Mouse (Mus musculus) forebrain, embryonic 10.5 days (tissue): ENCODE measurements at regions not wholly inside any gene's neighbourhood (a gene's known extent, or its start where the extent isn't known, plus 50 kb on each side); places are given as distances from the start of the nearest gene placed in this dataset.
"Not testable (repeated sequence)": the region's sequence is repeated elsewhere in the genome, so short reads cannot be mapped to it uniquely, and the experiment has no call there.

Experiments
- DNase-seq: peaks from one replicate; pipeline ENCODE4 v3.0.0-alpha.2; 2017; ENCODE audit warnings: low spot score; ENCODE audit errors: extremely low spot score
- H3K27ac ChIP-seq: fragments of 300-500 bp; sonication (generic); 2 replicates; pipeline ENCODE4 v1.5.1; 2016; ENCODE audit warnings: mild to moderate bottlenecking
- H3K27me3 ChIP-seq: fragments of 300-500 bp; sonication (generic); 2 replicates; pipeline ENCODE4 v1.6.1; 2016; ENCODE audit warnings: mild to moderate bottlenecking; ENCODE audit not compliant: poor library complexity, severe bottlenecking
- H3K36me3 ChIP-seq: fragments of 300-500 bp; sonication (generic); replicated peaks from 2 replicates; pipeline ENCODE4 v1.6.1; 2016; ENCODE audit warnings: mild to moderate bottlenecking, moderate library complexity
- H3K4me1 ChIP-seq: fragments of 300-500 bp; sonication (generic); 2 replicates; pipeline ENCODE4 v1.6.1; 2016
- H3K4me3 ChIP-seq: fragments of 300-500 bp; sonication (generic); 2 replicates; pipeline ENCODE4 v1.5.1; 2016; ENCODE audit warnings: mild to moderate bottlenecking, moderate library complexity
- H3K9me3 ChIP-seq: fragments of 300-500 bp; sonication (generic); 2 replicates; pipeline ENCODE4 v1.6.1; 2016; ENCODE audit warnings: mild to moderate bottlenecking, moderate library complexity
- WGBS: fragments of 180-500 bp; shearing (Covaris S2); methylation state at CpG from one replicate; pipeline ENCODE4 v1.1.7; 2016; 5-methylcytosine and 5-hydroxymethylcytosine counted together

GRCm38 (mm10) chr13:60479862-60480730 is 121.7 kb upstream of the Dapk1 start:
- Histone ChIP-seq H3K4me3 (peak overlapping the region; percentile 42), H3K27me3 (peaks cover 43% of the 10 kb centered on the region), H3K27ac (peak overlapping the region; percentile 74; the same call in 1 of the 2 replicates), H3K36me3 (no peaks in the 10 kb centered on the region), H3K4me1 (peaks cover 32% of the 10 kb centered on the region), H3K9me3 (peaks cover 11% of the 10 kb centered on the region; the same call in 1 of the 2 replicates)
- WGBS, result 15% methylated on average over 13 of the region's 13 CpGs
- no peak for DNase-seq

GRCm38 (mm10) chr13:60480731-60481431 is 120.9 kb upstream of the Dapk1 start:
- H3K36me3 ChIP-seq, result no peaks in the 10 kb centered on the region
- 6% methylated on average over 21 of the region's 21 CpGs for WGBS
- peaks cover 28% of the 10 kb centered on the region for H3K4me1 ChIP-seq
- H3K27me3 ChIP-seq, result peaks cover 43% of the 10 kb centered on the region
- DNase-seq, result peak; percentile 31
- H3K4me3 ChIP-seq, result peak overlapping the region; percentile 39
- H3K9me3 ChIP-seq, result peaks cover 11% of the 10 kb centered on the region; the same call in 1 of the 2 replicates
- H3K27ac ChIP-seq, result peak overlapping the region; percentile 74

DNA sequence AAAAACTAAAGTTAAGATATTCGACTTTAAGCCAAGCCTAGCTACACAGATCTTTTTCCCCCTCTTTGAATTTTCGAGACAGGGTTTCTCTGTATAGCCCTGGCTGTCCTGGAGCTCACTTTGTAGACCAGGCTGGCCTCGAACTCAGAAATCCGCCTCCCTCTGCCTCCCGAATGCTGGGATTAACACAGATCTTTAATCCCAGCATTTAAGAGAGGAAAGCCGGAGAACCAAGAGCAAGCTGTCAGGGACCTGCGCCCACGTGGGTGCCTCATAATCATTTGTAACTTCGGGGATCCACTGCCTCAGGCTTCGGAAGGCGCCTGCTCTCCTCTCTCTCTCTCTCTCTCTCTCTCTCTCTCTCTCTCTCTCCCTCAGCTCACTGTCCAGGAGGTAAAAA is 120.3 kb upstream of the Dapk1 start:
- not testable (repeated sequence) for H3K4me3 ChIP-seq, DNase-seq, H3K36me3 ChIP-seq
- 74% methylated on average over 11 of the region's 11 CpGs for WGBS
- peaks cover 26% of the 10 kb centered on the region for H3K4me1 ChIP-seq
- peaks cover 38% of the 10 kb centered on the region for H3K27me3 ChIP-seq
- H3K9me3 ChIP-seq, result peaks cover 11% of the 10 kb centered on the region; the same call in 1 of the 2 replicates
- H3K27ac ChIP-seq, result peak overlapping the region; percentile 74; the same call in 1 of the 2 replicates

DNA sequence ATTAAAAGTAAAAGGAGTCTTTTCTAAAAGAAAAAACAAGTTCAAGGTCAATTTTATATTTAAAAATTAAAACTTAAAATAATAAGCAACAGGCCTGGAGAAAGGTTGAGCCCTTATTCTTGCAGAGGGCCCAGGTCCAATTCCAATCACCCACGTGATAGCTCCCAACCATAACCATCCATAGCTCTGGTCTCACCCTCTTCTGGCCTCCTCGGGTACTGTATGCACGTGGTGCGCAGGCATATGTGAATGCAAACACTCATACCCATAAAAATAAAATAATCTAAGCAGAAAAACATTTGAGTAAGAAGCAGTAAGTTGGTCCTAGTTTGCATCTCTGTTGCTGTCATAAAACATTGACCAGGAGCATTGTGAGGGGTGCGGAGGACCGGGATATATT is 119.8 kb upstream of the Dapk1 start:
- no peak overlapping the region for H3K4me3 ChIP-seq
- H3K27ac ChIP-seq, result no peak overlapping the region
- DNase-seq, result no peak
- H3K4me1 ChIP-seq, result peaks cover 26% of the 10 kb centered on the region
- H3K27me3 ChIP-seq, result peaks cover 36% of the 10 kb centered on the region
- no peaks in the 10 kb centered on the region for H3K36me3 ChIP-seq
- 95% methylated on average over 6 of the region's 6 CpGs for WGBS
- H3K9me3 ChIP-seq, result peaks cover 12% of the 10 kb centered on the region

- no peak for DNase-seq
- 88% methylated on average over 2 of the region's 2 CpGs for WGBS
- Histone ChIP-seq H3K4me3 (no peak overlapping the region), H3K27ac (no peak overlapping the region), H3K27me3 (peaks cover 8% of the 10 kb centered on the region), H3K36me3 (no peaks in the 10 kb centered on the region), H3K4me1 (peaks cover 13% of the 10 kb centered on the region), H3K9me3 (peaks cover 16% of the 10 kb centered on the region)
Measured at GRCm38 (mm10) chr13:60486105-60486504, 115.6 kb upstream of the Dapk1 start.

- H3K9me3 ChIP-seq, result peaks cover 16% of the 10 kb centered on the region
- 0 out of 2 replicates have a peak, but pooled peaks cover under 1% of the 10 kb centered on the region for H3K27me3 ChIP-seq
- no peak overlapping the region for H3K4me3 ChIP-seq
- WGBS, result 95% methylated on average over 5 of the region's 5 CpGs
- H3K4me1 ChIP-seq, result peaks cover 8% of the 10 kb centered on the region
- H3K27ac ChIP-seq, result no peak overlapping the region
- no peaks in the 10 kb centered on the region for H3K36me3 ChIP-seq
- DNase-seq, result no peak
Measured at GRCm38 (mm10) chr13:60486871-60487270, 114.9 kb upstream of the Dapk1 start.

GRCm38 (mm10) chr13:60488131-60488883 is 113.4 kb upstream of the Dapk1 start:
- Histone ChIP-seq H3K4me3 (no peak overlapping the region), H3K27me3 (no peaks in the 10 kb centered on the region), H3K4me1 (peaks cover 8% of the 10 kb centered on the region), H3K9me3 (peaks cover 16% of the 10 kb centered on the region), H3K36me3 (no peaks in the 10 kb centered on the region), H3K27ac (peak overlapping the region; percentile 52; the same call in 1 of the 2 replicates)
- 82% methylated on average over 13 of the region's 13 CpGs for WGBS
- DNase-seq, result no peak

DNA sequence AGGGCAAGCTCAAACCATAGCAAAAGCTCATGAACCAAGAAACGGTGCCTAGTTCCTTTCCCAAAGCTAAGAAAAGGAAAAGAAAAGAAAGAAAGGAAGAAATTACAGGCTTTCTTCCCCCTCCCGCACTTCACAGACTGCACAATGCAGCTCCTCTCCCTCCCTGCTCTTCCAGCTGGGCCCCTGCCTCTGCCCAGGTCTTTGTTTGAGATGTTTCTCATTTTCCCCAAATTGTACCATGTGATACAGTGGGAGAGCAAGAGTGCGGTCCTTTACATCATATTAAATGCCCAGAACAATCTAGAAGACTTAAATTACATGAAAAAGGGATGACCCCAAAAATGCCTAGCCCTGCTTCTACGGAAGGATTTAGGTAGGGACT is 112.9 kb upstream of the Dapk1 start:
- Histone ChIP-seq H3K27ac (peak overlapping the region; percentile 52; the same call in 1 of the 2 replicates), H3K27me3 (no peaks in the 10 kb centered on the region), H3K9me3 (peaks cover 15% of the 10 kb centered on the region), H3K4me3 (no peak overlapping the region), H3K36me3 (no peaks in the 10 kb centered on the region), H3K4me1 (peaks cover 8% of the 10 kb centered on the region)
- no peak for DNase-seq
- 76% methylated on average over 4 of the region's 4 CpGs for WGBS

DNA sequence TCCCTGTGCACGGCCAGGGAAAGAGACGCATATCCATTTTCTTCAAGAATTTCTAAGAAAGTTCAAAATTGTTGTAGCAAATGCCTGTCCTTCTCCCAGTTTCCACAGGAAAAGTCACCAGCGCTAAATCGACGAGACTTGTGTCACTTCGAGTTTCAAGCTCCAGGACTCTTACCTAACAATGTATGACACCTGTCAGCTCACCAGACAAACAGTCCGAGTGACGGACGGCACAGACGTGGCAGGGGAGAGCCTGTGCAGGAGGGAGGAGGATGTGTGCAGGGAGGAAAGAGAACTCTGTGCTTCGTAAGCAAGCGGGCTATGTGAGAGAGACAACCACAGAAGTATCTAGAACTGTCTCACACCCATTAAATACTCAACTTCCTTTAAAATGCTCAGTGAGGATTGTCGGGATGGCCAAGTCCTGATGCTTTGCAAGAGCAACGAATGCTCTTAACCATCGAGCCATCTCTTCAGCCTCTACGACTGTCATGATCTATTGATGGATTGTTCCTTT is 109.7 kb upstream of the Dapk1 start:
- H3K4me1 ChIP-seq, result peaks cover 9% of the 10 kb centered on the region
- H3K36me3 ChIP-seq, result no peaks in the 10 kb centered on the region
- H3K4me3 ChIP-seq, result no peak overlapping the region
- no peak for DNase-seq
- no peaks in the 10 kb centered on the region for H3K27me3 ChIP-seq
- 92% methylated on average over 16 of the region's 16 CpGs for WGBS
- peaks cover 3% of the 10 kb centered on the region for H3K9me3 ChIP-seq
- no peak overlapping the region for H3K27ac ChIP-seq

DNA sequence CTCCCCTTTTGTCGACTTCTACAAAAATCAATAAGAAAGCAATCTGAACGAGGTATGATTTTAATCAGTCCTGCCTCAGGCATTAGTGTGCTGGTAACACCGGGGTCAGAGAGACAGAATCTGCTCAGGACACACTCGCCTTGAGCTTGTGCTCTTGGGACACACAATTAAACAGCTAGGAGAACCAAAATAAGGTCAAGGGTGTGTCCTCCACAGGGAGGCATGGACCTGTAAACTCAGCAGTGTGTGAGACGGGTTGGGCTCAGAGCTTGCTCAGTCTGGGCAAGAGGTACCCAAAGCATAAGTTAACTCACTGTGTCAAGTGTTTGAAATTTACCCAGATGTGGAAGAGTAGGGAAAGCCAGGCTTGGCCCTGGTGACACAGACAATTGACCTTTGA is 107.9 kb upstream of the Dapk1 start:
- no peak for DNase-seq
- no peak overlapping the region for H3K4me3 ChIP-seq
- H3K36me3 ChIP-seq, result no peaks in the 10 kb centered on the region
- H3K27ac ChIP-seq, result no peak overlapping the region
- H3K9me3 ChIP-seq, result peaks cover under 1% of the 10 kb centered on the region; the same call in 1 of the 2 replicates
- no peaks in the 10 kb centered on the region for H3K27me3 ChIP-seq
- WGBS, result 67% methylated on average over 5 of the region's 5 CpGs
- peaks cover 18% of the 10 kb centered on the region for H3K4me1 ChIP-seq

GRCm38 (mm10) chr13:60497714-60498400 is 103.9 kb upstream of the Dapk1 start:
- Histone ChIP-seq H3K9me3 (peaks cover 3% of the 10 kb centered on the region; the same call in 1 of the 2 replicates), H3K4me3 (no peak overlapping the region), H3K27me3 (no peaks in the 10 kb centered on the region), H3K4me1 (peaks cover 15% of the 10 kb centered on the region), H3K36me3 (no peaks in the 10 kb centered on the region), H3K27ac (peak overlapping the region; percentile 73)
- DNase-seq, result peak; percentile 36
- WGBS, result 30% methylated on average over 18 of the region's 18 CpGs

- WGBS, result 89% methylated on average over 2 of the region's 2 CpGs
- no peaks in the 10 kb centered on the region for H3K9me3 ChIP-seq
- DNase-seq, result no peak
- H3K4me1 ChIP-seq, result peaks cover 6% of the 10 kb centered on the region; the same call in 1 of the 2 replicates
- H3K36me3 ChIP-seq, result no peaks in the 10 kb centered on the region
- no peak overlapping the region for H3K4me3 ChIP-seq
- H3K27me3 ChIP-seq, result no peaks in the 10 kb centered on the region
- H3K27ac ChIP-seq, result no peak overlapping the region
Measured at GRCm38 (mm10) chr13:60504196-60504595, 97.6 kb upstream of the Dapk1 start.
